Mouse (Mus musculus) naive thymus-derived CD4-positive, alpha-beta T cell, adult 2 months (primary cell): ENCODE measurements at regions not wholly inside any gene's neighbourhood (a gene's known extent, or its start where the extent isn't known, plus 50 kb on each side); places are given as distances from the start of the nearest gene placed in this dataset.

Experiments used
- DNase-seq: peaks from one replicate; pipeline ENCODE4 v3.0.0-alpha.2; 2011; ENCODE audit warnings: low read depth

- DNase-seq: no peak
Measured at GRCm38 (mm10) chr3:157710790-157711381, 144.2 kb downstream of the Ptger3 start.

- DNase-seq: no peak
Measured at GRCm38 (mm10) chr3:157699961-157700360, 133.3 kb downstream of the Ptger3 start.

GRCm38 (mm10) chr3:157698529-157698928 lies 131.8 kb downstream of the Ptger3 start:
- DNase-seq: no peak

- no peak for DNase-seq
Measured at GRCm38 (mm10) chr3:157695128-157696075, 128.7 kb downstream of the Ptger3 start.
